Mouse (Mus musculus) MEL (cell line): Measurements from ENCODE around the gene Gmppa.

ENCODE experiments used
- CTCF ChIP-seq, 3 experiments: IDR thresholded peaks in 2 of 3; conservative IDR thresholded peaks in 1 of 3; 2 replicates each; pipeline ENCODE4 v1.5.1; 2011 to 2012; ENCODE audit warnings: low read length in 3 of 3, low read depth in 2 of 3, mild to moderate bottlenecking in 2 of 3, improper control_type of control experiment in 1 of 3, inconsistent platforms in 1 of 3, mixed read lengths in 1 of 3, moderate library complexity in 1 of 3; ENCODE audit not compliant: control insufficient read depth in 1 of 3, insufficient read depth in 1 of 3, poor library complexity in 1 of 3, severe bottlenecking in 1 of 3
- EP300 ChIP-seq, 2 experiments: IDR thresholded peaks; 2 replicates each; pipeline ENCODE4 v1.6.1; 2011; ENCODE audit warnings: improper control_type of control experiment in 2 of 2, low read length in 2 of 2, low read depth in 1 of 2, mild to moderate bottlenecking in 1 of 2
- JUND ChIP-seq: IDR thresholded peaks from 2 replicates; pipeline ENCODE4 v1.6.1; 2011; ENCODE audit warnings: low read depth, mild to moderate bottlenecking, improper control_type of control experiment, low read length
- MAZ ChIP-seq: IDR thresholded peaks from 2 replicates; pipeline ENCODE4 v1.6.1; 2012; ENCODE audit warnings: low read depth, mild to moderate bottlenecking, inconsistent platforms, low read length, improper control_type of control experiment
- NRF1 ChIP-seq: IDR thresholded peaks from 2 replicates; pipeline ENCODE4 v1.6.1; 2014; ENCODE audit warnings: low read depth, mild to moderate bottlenecking, inconsistent platforms, low read length, improper control_type of control experiment, moderate library complexity; ENCODE audit not compliant: poor library complexity, insufficient read depth, severe bottlenecking
- POLR2A ChIP-seq, 2 experiments: IDR thresholded peaks; 2 replicates each; pipeline ENCODE4 v1.6.1; 2011 to 2012; ENCODE audit warnings: low read length in 2 of 2, mild to moderate bottlenecking in 2 of 2, control low read depth in 1 of 2, improper control_type of control experiment in 1 of 2, low read depth in 1 of 2, moderate library complexity in 1 of 2; ENCODE audit not compliant: control insufficient read depth in 1 of 2, insufficient read depth in 1 of 2, poor library complexity in 1 of 2
- POLR2AphosphoS2 ChIP-seq: IDR thresholded peaks from 2 replicates; pipeline ENCODE4 v1.6.1; 2011; ENCODE audit warnings: low read length, improper control_type of control experiment
- TCF12 ChIP-seq: IDR thresholded peaks from 2 replicates; pipeline ENCODE4 v1.6.1; 2014; ENCODE audit warnings: low read depth, mild to moderate bottlenecking, inconsistent platforms, low read length, improper control_type of control experiment, moderate library complexity
- UBTF ChIP-seq: IDR thresholded peaks from 2 replicates; pipeline ENCODE4 v1.6.1; 2012; ENCODE audit warnings: low read depth, mild to moderate bottlenecking, inconsistent platforms, low read length, improper control_type of control experiment, moderate library complexity, borderline replicate concordance; ENCODE audit not compliant: insufficient read depth

DNA sequence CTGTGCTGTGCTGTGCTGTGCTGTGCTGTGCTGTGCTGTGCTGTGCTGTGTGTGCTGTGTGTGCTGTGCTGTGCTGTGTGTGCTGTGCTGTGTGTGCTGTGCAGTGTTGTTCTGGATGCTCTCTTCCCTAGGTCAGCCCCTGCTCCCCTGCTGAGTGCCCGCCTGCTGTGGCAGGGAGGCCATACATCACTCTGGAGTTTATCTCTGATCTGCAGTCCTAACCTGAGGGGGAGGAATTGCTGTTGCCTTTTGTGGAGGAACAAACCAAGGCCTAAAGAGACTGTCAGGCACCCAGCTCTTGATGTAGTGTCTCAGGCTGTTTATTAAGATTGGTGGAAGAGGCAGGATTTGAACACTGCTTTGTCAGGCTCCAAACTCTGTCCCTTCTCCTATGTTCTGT, 26.9 kb downstream of the Gmppa start:
- TF ChIP-seq POLR2AphosphoS2 (no peak), POLR2A (IDR thresholded peaks at IDR 0.05; ENCODE audit: control insufficient read depth in 1 of 2, insufficient read depth in 1 of 2, low read depth in 1 of 2, low read length in 2 of 2, poor library complexity in 1 of 2) (no peak), UBTF (no peak), NRF1 (no peak), JUND (no peak), EP300 (IDR thresholded peaks at IDR 0.05; ENCODE audit: low read depth in 1 of 2, low read length in 2 of 2) (peak; percentile 52 to 70; a peak in 3 of 4 replicates), TCF12 (peak; percentile 77), MAZ (no peak), CTCF (IDR thresholded peaks at IDR 0.05 in 2 of 3, conservative IDR thresholded peaks at IDR 0.05 in 1 of 3; ENCODE audit: control insufficient read depth in 1 of 3, insufficient read depth in 1 of 3, low read depth in 2 of 3, low read length in 3 of 3, poor library complexity in 1 of 3, severe bottlenecking in 1 of 3) (no peak)
